Mouse (Mus musculus) kidney, postnatal 4 days (tissue): Measurements from ENCODE around the gene Atp5g3.
"Not testable (repeated sequence)": the region's sequence is repeated elsewhere in the genome, so short reads cannot be mapped to it uniquely, and the experiment has no call there.

Experiments
- DNase-seq, 2 experiments: peaks; one replicate each; pipeline ENCODE4 v3.0.0; 2021; ENCODE audit warnings: mixed read lengths in 2 of 2

Gene Atp5g3

DNA sequence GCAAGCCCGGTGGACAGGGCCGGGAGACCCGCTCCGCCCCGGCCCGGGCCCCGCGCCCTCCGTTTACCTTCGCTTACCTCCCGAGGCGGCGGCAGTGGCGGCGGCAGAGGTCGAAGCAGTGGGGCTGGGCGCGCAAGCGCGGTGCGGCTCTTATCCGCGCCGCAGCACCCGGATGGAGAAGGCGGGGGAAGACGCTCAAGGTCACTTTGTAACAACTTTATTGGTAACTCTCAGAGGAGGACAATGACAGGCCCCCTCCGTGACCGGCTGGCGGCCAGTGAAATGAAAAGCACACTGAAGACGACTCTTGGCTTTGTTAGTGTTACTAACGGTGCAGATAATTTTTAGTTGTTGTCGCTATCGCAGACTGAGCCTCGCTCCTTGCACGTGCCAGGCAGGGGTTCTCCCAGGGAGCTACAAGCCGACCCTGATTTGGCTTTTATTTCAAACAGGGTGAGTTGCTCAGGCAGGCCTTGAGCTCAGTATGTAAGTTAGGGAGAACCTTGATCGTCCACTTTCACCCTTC lies at the start of gene Atp5g3:
TSS of gene Atp5g3 (minus strand) at position 152 of the 526 bp plus-strand sequence.
- peak; percentile 92 to 95 for DNase-seq

DNA sequence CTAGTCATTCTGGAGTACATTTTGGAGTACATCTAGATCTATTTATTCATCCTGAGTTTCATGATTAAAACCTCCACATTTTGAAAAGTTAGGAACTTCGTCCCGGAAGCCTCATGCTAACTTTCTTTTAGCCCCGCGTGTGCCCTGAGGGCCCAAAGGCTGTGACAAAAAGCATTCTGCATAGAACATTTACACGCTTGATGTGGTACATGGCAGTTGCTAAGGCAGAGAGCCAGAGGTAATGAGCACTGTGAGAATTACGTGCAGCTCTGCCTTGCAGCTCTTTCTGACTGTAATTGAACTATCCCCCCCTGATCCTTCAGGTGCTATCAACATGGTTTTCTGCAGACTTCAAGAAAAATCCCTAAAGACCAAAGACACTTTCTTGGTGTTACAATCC lies 47.2 kb upstream of the Atp5g3 start:
- peak in 1 of 2 experiments; percentile 14 for DNase-seq

DNA sequence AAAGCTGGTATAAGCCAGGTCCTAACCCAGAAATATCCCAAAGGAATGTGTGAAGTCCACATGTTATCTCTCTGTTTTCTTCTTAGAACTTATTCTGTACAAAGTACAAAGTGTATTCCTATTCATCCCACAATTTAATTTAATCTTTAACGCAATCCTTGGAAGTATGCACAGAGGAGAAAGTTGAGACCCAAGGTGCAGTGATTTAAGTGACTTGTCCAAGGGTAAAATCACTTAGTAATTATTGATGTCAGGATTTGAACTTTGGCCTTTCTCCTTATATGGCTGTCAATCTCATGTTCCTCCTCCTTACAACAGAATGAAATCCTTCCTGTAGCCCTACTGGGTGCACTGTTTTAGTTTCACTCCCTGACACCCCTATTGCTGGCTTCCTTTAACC lies 42.5 kb upstream of the Atp5g3 start:
- DNase-seq, result no peak

DNA sequence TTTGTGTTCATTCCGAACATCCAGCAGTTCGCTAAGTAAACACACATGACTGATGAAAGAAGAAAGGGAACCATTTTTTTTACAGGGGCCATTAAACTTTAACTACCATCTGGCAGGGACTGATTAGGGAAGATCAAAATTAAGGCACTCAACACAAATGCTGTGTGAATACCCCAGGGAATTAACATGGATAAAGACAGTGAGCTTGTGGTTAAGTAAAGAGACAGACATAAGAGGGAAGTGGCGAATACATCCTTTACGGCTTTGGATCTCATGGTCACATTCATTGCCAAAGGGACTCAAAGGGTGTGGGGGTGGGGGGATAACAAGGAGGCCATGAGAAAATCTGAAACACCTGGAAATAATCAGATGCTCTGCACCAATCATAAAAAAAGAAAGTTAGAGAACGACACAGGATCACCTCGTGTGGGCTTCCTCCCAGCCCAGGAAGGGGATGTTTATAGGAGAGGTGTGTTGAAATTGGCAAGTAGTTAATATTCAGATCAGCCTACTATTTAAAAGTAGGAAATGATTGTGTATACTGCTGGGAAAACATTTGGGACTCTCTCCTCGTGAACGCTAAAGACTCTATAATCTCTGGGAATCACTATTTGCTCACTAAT lies 41.6 kb upstream of the Atp5g3 start:
- no peak for DNase-seq

- DNase-seq, result no peak
Observed at GRCm38 (mm10) chr2:73947360-73947759, 36.2 kb upstream of the Atp5g3 start.

DNA sequence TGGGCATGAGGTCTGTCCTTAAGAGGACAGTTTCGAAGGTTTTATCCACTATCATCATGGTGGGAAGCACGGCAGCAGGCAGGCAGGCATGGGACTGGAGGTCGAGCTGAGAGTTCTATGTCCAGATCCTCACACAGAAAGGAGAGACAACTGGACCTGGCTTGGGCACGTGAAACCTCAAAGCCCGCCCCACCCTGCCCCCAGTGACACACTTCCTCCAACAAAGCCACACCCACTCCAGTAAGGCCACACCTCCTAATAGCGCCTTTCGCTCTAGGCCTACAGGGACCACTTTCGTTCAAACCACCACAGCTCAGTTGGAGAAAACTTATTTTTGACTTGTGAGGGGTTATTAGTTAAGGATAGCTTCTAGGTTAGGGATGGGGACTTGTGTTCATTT lies 32.6 kb upstream of the Atp5g3 start:
- DNase-seq, result no peak

- no peak for DNase-seq
Observed at GRCm38 (mm10) chr2:73942844-73943243, 31.7 kb upstream of the Atp5g3 start.

DNA sequence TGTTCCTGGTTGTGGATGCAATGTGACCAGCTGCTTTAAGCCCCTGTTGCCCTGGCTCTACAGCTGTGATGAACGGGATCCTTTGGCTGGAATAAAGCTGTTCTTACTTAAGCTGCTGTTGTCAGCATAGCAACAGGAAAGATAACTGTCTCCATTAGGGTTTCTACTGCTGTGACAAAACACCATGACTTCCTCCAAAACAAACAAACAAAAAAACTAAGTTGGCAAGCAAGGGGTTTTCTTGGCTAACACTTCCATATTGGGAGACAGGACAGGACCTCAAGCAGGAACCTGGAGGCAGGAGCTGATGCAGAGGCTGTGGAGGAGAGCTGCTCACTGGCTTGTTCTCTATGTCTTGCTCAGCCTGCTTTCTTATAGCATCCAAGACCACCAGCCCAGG lies 30.2 kb upstream of the Atp5g3 start:
- DNase-seq, result no peak

DNA sequence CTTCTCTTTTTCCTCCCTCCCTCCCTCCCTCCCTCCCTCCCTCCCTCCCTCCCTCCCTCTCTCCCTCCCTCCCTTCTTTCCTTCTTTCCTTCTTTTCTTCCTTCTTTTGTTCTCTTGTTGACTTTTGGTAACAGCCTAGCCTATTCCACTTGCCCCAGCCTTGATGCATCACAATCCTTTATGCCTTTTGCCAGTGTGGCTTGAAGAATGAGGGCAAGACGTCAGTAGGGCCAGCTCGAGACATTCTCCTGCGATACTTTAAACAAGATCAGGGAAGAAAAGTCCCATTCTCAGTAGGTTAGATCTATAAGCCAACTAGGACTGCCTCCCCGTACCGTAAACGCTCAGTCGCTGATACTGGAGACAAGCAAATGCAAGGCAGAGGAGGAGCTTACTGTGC lies 29.3 kb upstream of the Atp5g3 start:
- no peak for DNase-seq

DNA sequence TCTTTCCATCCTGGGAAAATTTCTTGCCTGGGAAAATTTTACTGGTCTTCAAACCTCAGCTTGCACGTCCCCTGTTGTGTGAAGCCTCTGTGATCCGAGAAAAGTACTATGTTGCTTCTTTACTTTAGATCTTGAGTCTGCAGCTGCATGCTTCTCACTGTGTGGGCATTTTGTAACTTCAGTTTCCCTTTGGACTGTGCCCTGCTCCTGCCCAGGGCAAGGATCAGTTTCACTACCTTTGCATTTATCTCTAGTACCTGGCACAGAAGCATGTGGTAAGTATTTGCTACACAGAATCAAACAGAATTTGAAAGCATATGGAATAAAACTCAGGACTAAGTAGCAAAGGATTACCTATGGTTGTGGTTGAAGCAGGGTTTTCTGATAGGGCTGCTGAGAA lies 27.8 kb upstream of the Atp5g3 start:
- no peak for DNase-seq

- no peak for DNase-seq
Observed at GRCm38 (mm10) chr2:73932676-73933313, 21.7 kb upstream of the Atp5g3 start.

GRCm38 (mm10) chr2:73927711-73928110 lies 16.6 kb upstream of the Atp5g3 start:
- no peak for DNase-seq

GRCm38 (mm10) chr2:73925539-73925938 lies 14.4 kb upstream of the Atp5g3 start:
- DNase-seq, result no peak

DNA sequence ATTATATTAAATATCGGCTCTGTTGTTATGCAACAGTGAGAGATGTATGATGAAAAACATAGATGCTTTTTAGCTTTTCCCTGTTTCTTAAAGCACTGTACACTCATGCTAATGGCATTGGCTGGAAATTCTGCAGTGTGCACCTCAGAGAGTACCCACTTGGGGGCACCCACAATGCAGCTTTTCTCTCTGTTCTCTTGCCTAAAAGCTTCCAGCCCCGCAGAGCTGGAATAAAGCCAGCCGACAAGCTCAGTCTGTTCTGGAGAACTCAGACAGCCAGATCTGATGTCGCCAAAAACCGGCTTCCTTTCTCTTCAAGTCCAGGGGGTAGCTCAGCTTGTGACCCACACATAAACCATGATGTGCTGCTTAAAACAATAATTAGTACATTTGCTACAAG lies 14.0 kb upstream of the Atp5g3 start:
- DNase-seq, result peak; percentile 89 to 92

DNA sequence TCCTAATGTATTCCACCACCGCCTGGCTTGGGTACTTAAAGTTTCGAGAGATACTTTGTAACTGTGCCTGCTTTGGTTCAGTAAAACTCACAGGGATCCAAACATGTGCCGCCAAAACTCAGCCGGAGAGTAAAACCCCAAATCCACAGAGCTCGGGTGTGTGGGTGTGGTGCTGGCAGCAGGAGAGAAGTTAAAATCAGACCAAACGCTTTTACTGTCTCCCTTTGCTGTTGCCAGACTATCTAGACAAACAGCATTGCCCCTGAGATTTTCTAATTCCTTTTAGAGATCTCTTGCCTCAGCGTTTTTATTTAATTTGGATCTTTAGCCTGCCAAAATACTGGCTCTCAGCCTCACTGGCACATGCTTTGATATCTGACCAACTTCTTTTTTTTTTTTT lies 8.5 kb upstream of the Atp5g3 start:
- DNase-seq, result no peak

DNA sequence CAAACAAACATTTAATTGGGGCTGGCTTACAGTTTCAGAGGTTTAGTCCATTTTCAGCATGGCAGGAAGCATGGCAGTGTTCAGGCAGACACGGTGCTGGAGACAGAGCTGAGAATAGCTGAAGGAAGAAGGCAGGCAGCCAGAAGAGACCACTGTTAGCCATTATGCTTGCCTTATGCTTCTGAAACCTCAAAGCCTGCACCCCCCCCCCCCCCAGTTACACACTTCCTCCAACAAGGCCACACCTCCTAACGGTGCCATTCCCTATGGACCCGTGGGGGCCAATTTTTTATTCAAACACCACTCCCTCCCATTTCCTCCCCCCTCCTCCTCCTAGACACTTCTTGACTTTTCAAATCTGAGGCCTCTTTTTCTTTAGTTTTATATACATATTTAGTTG lies 1.1 kb upstream of the Atp5g3 start:
- no peak for DNase-seq

GRCm38 (mm10) chr2:73910571-73911174 lies 453 bp downstream of the Atp5g3 start:
- peak; percentile 71 to 81 for DNase-seq

GRCm38 (mm10) chr2:73909116-73909515 lies 2.0 kb downstream of the Atp5g3 start:
- DNase-seq, result no peak

DNA sequence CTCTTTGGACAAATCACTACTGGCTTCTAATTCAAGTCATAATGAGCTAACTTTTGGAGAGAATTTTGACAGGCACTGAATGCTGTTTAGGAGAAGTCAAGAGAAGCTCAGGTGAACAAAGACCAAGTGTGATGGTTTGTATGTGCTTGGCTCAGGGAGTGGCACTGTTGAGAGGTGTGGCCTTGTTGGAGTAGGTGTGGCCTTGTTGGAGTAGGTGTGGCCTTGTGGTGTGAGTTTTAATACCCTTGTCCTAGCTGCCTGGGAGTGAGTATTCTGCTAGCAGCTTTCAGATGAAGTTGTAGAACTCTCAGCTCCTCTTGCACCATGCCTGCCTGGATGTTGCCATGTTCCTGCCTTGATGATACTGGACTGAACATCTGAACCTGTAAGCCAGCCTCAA lies 6.4 kb downstream of the Atp5g3 start:
- not testable (repeated sequence) for DNase-seq

DNA sequence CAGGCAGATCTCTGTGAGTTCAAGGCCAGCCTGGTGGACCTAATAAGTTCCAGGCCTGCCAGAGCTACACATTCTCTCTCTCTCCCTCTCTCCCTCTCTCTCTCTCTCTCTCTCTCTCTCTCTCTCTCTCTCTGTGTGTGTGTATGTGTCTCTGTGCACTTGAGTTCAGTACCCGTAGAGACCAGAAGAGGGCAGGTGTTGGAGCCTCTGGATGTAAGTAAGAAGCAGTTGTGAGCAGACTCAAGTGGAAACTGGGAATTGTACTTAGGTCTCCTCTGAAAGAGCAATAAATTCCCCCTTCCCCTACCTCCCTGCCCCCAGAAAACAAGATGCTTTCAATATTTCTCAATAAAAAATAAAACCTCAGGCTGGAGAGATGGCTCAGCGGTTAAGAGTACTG lies 7.6 kb downstream of the Atp5g3 start:
- DNase-seq, result no peak

GRCm38 (mm10) chr2:73902328-73902727 lies 8.8 kb downstream of the Atp5g3 start:
- not testable (repeated sequence) for DNase-seq

GRCm38 (mm10) chr2:73901169-73901568 lies 10.0 kb downstream of the Atp5g3 start:
- no peak for DNase-seq

GRCm38 (mm10) chr2:73900364-73900763 lies 10.8 kb downstream of the Atp5g3 start:
- DNase-seq, result no peak

- DNase-seq, result not testable (repeated sequence)
Observed at GRCm38 (mm10) chr2:73896919-73897318, 14.2 kb downstream of the Atp5g3 start.
